Mouse (Mus musculus) megakaryocyte-erythroid progenitor cell, adult 5-6 weeks (primary cell): ENCODE data around the gene Hadhb. TPM values are rescaled to one million over a fixed set of nuclear protein-coding genes. Genes with fewer than 3 reads are reported as not detected.
"Not testable (repeated sequence)": the region's sequence is repeated elsewhere in the genome, so short reads cannot be mapped to it uniquely, and the experiment has no call there.

Source experiments
- ATAC-seq: replicated peaks from 2 replicates; pipeline ENCODE4 v1.8.0; 2016; ENCODE audit warnings: mild to moderate bottlenecking, inconsistent platforms; ENCODE audit not compliant: severe bottlenecking, poor library complexity, low FRiP score, low TSS enrichment
- total RNA-seq, 2 experiments: library from RNA; stranded (forward) in 1 of 2; stranded (reverse) in 1 of 2; fragments of 200-1000, 215-1000 nt in 1 of 2; fragments of >200 nt in 1 of 2; fragmentation: Nextera tagmentation in 1 of 2; gene quantifications; 2 replicates each; pipeline ENCODE4 v1.2.3; 2014 to 2017

Hadhb gene
- total RNA-seq, 2 experiments from 2014 or later: 79.4 to 85.5 TPM

- ATAC-seq: peak; percentile 90
These were observed 10.3 kb downstream of the Hadhb start for GRCm38 (mm10) chr5:30165234-30165946.

GRCm38 (mm10) chr5:30170303-30170940 is 15.4 kb downstream of the Hadhb start:
- no peak for ATAC-seq

GRCm38 (mm10) chr5:30172115-30172514 is 17.1 kb downstream of the Hadhb start:
- ATAC-seq: no peak

- no peak for ATAC-seq
These were observed 18.1 kb downstream of the Hadhb start for GRCm38 (mm10) chr5:30172931-30173692.

GRCm38 (mm10) chr5:30175811-30176210 is 20.8 kb downstream of the Hadhb start:
- no peak for ATAC-seq

- no peak for ATAC-seq
These were observed 32.8 kb downstream of the Hadhb start for GRCm38 (mm10) chr5:30187687-30188485.

- ATAC-seq: 0 out of 2 replicates have a peak, but pooled peaks have one; percentile 58
These were observed 37.4 kb downstream of the Hadhb start for GRCm38 (mm10) chr5:30192452-30192851.

- no peak for ATAC-seq
These were observed 40.3 kb downstream of the Hadhb start for GRCm38 (mm10) chr5:30195340-30195739.

GRCm38 (mm10) chr5:30198257-30198656 is 43.2 kb downstream of the Hadhb start:
- ATAC-seq: peak; percentile 67

- ATAC-seq: peak; percentile 67; the same call in 1 of the 2 replicates
These were observed 46.5 kb downstream of the Hadhb start for GRCm38 (mm10) chr5:30201521-30201920.

GRCm38 (mm10) chr5:30202221-30202620 is 47.2 kb downstream of the Hadhb start:
- no peak for ATAC-seq

GRCm38 (mm10) chr5:30203216-30203885 is 48.3 kb downstream of the Hadhb start:
- ATAC-seq: no peak

- ATAC-seq: no peak
These were observed 49.4 kb downstream of the Hadhb start for GRCm38 (mm10) chr5:30204441-30204840.

GRCm38 (mm10) chr5:30205034-30205433 is 50.0 kb downstream of the Hadhb start:
- no peak for ATAC-seq

GRCm38 (mm10) chr5:30205493-30205892 is 50.4 kb downstream of the Hadhb start, which contains the start of gene Adgrf3:
Gene Adgrf3 (minus strand): TSS chr5:30205722.
- no peak for ATAC-seq

- ATAC-seq: peak; percentile 72
These were observed 52.2 kb downstream of the Hadhb start for GRCm38 (mm10) chr5:30207276-30207675.

- ATAC-seq: not testable (repeated sequence)
These were observed 55.7 kb downstream of the Hadhb start for GRCm38 (mm10) chr5:30210758-30211157.

- 0 out of 2 replicates have a peak, but pooled peaks have one; percentile 50 for ATAC-seq
These were observed 59.8 kb downstream of the Hadhb start for GRCm38 (mm10) chr5:30214889-30215288.

GRCm38 (mm10) chr5:30215970-30216369 is 60.9 kb downstream of the Hadhb start:
- ATAC-seq: no peak
